Mouse (Mus musculus): ENCODE data around the gene Amz1. TPM values are rescaled to one million over a fixed set of nuclear protein-coding genes. Genes with fewer than 3 reads are reported as not detected.
A peak's percentile ranks its signal among the peaks of the same experiment; 100 is the strongest.

Amz1 gene
- polyA plus RNA-seq, 1 experiment = 9.3 TPM

- TF ChIP-seq POLR2A (IDR thresholded peaks at IDR 0.05; ENCODE audit: extremely low read depth, insufficient read depth, low read length) = no peak
- no peak for TF ChIP-seq CTCF (IDR thresholded peaks at IDR 0.05; ENCODE audit: extremely low read depth, insufficient read depth, low read length)
- peaks cover 2% of the 10 kb centered on the region; the same call in 1 of the 2 replicates for H3K4me1 ChIP-seq (ENCODE audit: control insufficient read depth, insufficient read depth, low read length)
- H3K27ac ChIP-seq (ENCODE audit: insufficient read depth, low read length) = no peak overlapping the region
- H3K4me3 ChIP-seq (ENCODE audit: insufficient read depth, low read length) = no peak overlapping the region
Observed at GRCm38 (mm10) chr5:140753223-140753622, 29.3 kb downstream of the Amz1 start.

DNA sequence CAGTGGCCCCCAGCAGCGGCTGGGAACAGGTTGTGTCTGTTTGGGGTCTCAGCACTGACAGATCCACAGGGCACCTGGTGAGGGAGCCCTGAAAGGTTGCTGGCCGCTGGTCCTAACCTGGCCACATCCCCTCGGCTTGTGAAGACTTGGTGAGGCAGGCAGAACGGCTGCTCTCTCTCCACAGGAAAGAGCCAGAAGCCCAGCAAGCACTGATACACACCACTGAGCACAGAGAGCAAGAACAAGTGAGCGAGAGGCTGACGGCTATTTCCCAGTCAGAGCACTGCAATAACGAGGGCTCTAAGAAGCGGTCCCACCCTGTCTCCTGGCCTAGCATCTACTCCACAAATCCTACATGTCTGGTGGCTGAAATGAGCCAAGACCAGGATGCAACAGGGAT lies 34.9 kb downstream of the Amz1 start:
- H3K4me1 ChIP-seq (ENCODE audit: control insufficient read depth, insufficient read depth, low read length) = peaks cover 2% of the 10 kb centered on the region; the same call in 1 of the 2 replicates
- H3K27ac ChIP-seq (ENCODE audit: insufficient read depth, low read length) = no peak overlapping the region
- TF ChIP-seq POLR2A (IDR thresholded peaks at IDR 0.05; ENCODE audit: extremely low read depth, insufficient read depth, low read length) = no peak
- TF ChIP-seq CTCF (IDR thresholded peaks at IDR 0.05; ENCODE audit: extremely low read depth, insufficient read depth, low read length) = no peak
- no peak overlapping the region for H3K4me3 ChIP-seq (ENCODE audit: insufficient read depth, low read length)

DNA sequence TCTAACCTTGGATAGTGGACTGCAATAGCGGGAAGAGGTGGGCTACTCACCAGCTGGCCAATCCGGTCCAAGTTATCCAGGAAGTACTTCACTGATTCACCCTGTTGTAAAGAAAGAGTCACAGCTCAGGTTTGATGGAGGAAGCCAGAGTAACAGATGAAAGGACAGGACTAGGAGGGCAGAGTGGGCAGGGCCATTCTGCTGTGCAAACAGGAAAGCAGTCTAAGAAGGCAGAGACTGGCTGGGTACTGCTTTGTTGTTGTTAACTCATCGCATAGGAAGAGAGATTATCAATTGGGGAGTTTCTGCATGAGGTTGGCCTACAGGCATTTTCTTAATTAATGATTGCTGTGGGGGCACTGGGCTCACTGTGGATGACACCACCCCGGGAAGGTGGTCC lies 38.6 kb downstream of the Amz1 start:
- H3K4me3 ChIP-seq (ENCODE audit: insufficient read depth, low read length) = no peak overlapping the region
- H3K4me1 ChIP-seq (ENCODE audit: control insufficient read depth, insufficient read depth, low read length) = no peaks in the 10 kb centered on the region; the same call in 1 of the 2 replicates
- H3K27ac ChIP-seq (ENCODE audit: insufficient read depth, low read length) = no peak overlapping the region
- no peak for TF ChIP-seq POLR2A (IDR thresholded peaks at IDR 0.05; ENCODE audit: extremely low read depth, insufficient read depth, low read length)
- TF ChIP-seq CTCF (IDR thresholded peaks at IDR 0.05; ENCODE audit: extremely low read depth, insufficient read depth, low read length) = no peak

DNA sequence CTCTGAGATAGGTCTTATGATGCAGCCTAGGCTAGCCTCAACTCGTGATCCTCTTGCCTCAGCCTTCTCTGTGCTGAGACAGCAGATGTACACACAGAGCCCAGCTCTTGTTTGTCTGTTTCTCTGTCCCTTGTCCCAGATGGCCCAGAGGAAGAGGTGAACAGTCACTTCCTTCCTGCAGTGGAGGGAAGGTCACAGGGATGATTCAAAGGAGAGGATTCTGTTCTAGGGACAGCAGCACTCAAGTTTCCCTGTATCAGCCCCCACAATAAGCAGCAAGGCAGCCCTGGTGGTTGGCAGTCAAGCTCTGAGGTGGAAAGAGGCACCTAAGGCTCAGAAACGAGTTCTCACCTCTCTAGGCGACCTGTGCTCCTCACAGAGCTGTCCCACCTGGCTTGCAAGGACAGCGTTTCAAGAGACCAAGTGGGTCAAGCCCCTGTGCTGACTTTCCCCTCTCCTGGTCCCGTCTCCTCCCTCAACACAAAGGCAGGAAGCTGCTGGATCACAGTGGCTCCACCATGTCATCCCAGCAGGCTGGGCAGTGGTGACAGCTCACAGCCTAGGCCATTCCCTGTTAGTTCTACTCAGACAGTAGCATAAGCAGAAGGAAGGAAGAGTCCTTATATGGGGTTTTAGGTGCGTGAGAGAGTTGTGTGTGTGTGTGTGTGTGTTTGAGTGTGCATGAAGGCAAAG lies 41.1 kb downstream of the Amz1 start:
- Histone ChIP-seq H3K27ac (ENCODE audit: insufficient read depth, low read length) (0 out of 2 replicates have a peak overlapping the region, but pooled peaks have one; percentile 26), H3K4me1 (ENCODE audit: control insufficient read depth, insufficient read depth, low read length) (peaks cover 7% of the 10 kb centered on the region), H3K4me3 (ENCODE audit: insufficient read depth, low read length) (no peak overlapping the region)
- TF ChIP-seq CTCF (IDR thresholded peaks at IDR 0.05; ENCODE audit: extremely low read depth, insufficient read depth, low read length) (no peak), POLR2A (IDR thresholded peaks at IDR 0.05; ENCODE audit: extremely low read depth, insufficient read depth, low read length) (no peak)

- Histone ChIP-seq H3K4me3 (ENCODE audit: insufficient read depth, low read length) (no peak overlapping the region), H3K4me1 (ENCODE audit: control insufficient read depth, insufficient read depth, low read length) (peaks cover 7% of the 10 kb centered on the region), H3K27ac (ENCODE audit: insufficient read depth, low read length) (0 out of 2 replicates have a peak overlapping the region, but pooled peaks have one; percentile 90)
- TF ChIP-seq CTCF (IDR thresholded peaks at IDR 0.05; ENCODE audit: extremely low read depth, insufficient read depth, low read length) (no peak), POLR2A (IDR thresholded peaks at IDR 0.05; ENCODE audit: extremely low read depth, insufficient read depth, low read length) (no peak)
Observed at GRCm38 (mm10) chr5:140766566-140766965, 42.6 kb downstream of the Amz1 start.

- peaks cover 7% of the 10 kb centered on the region for H3K4me1 ChIP-seq (ENCODE audit: control insufficient read depth, insufficient read depth, low read length)
- TF ChIP-seq CTCF (IDR thresholded peaks at IDR 0.05; ENCODE audit: extremely low read depth, insufficient read depth, low read length) = no peak
- no peak for TF ChIP-seq POLR2A (IDR thresholded peaks at IDR 0.05; ENCODE audit: extremely low read depth, insufficient read depth, low read length)
- peak overlapping the region; percentile 90 for H3K27ac ChIP-seq (ENCODE audit: insufficient read depth, low read length)
- H3K4me3 ChIP-seq (ENCODE audit: insufficient read depth, low read length) = no peak overlapping the region
Observed at GRCm38 (mm10) chr5:140767704-140768141, 43.8 kb downstream of the Amz1 start.

- Histone ChIP-seq H3K27ac (ENCODE audit: insufficient read depth, low read length) (peak overlapping the region; percentile 90), H3K4me1 (ENCODE audit: control insufficient read depth, insufficient read depth, low read length) (peaks cover 7% of the 10 kb centered on the region), H3K4me3 (ENCODE audit: insufficient read depth, low read length) (no peak overlapping the region)
- TF ChIP-seq CTCF (IDR thresholded peaks at IDR 0.05; ENCODE audit: extremely low read depth, insufficient read depth, low read length) (no peak), POLR2A (IDR thresholded peaks at IDR 0.05; ENCODE audit: extremely low read depth, insufficient read depth, low read length) (no peak)
Observed at GRCm38 (mm10) chr5:140768333-140768732, 44.4 kb downstream of the Amz1 start.

GRCm38 (mm10) chr5:140771612-140772011 lies 47.7 kb downstream of the Amz1 start:
- peaks cover 7% of the 10 kb centered on the region for H3K4me1 ChIP-seq (ENCODE audit: control insufficient read depth, insufficient read depth, low read length)
- peak overlapping the region; percentile 69; the same call in 1 of the 2 replicates for H3K27ac ChIP-seq (ENCODE audit: insufficient read depth, low read length)
- H3K4me3 ChIP-seq (ENCODE audit: insufficient read depth, low read length) = no peak overlapping the region
- no peak for TF ChIP-seq CTCF (IDR thresholded peaks at IDR 0.05; ENCODE audit: extremely low read depth, insufficient read depth, low read length)
- no peak for TF ChIP-seq POLR2A (IDR thresholded peaks at IDR 0.05; ENCODE audit: extremely low read depth, insufficient read depth, low read length)

DNA sequence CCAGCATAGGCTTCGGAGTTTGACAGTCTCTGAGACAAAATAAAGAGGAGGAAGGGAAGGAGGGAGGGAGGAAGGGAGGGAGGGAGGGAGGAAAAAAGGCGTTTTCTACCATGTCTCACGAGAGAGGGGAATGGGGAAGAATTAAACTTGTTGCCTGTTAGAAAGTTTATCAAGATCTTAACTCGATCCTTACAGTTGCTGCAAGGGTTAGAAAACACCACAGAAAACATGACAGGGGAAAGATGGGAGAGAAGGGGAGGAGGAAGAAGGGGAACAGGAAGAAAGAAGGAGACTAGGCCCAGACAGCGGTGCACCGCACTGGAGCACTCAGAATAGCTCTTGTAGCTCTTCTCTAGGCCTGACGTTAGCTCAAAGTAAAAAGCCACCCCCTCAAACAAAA lies 48.2 kb downstream of the Amz1 start:
- H3K27ac ChIP-seq (ENCODE audit: insufficient read depth, low read length) = peak overlapping the region; percentile 69; the same call in 1 of the 2 replicates

GRCm38 (mm10) chr5:140775111-140775510 lies 51.2 kb downstream of the Amz1 start:
- H3K4me1 ChIP-seq (ENCODE audit: control insufficient read depth, insufficient read depth, low read length) = no peaks in the 10 kb centered on the region
- no peak overlapping the region for H3K4me3 ChIP-seq (ENCODE audit: insufficient read depth, low read length)
- TF ChIP-seq CTCF (IDR thresholded peaks at IDR 0.05; ENCODE audit: extremely low read depth, insufficient read depth, low read length) (no peak), POLR2A (IDR thresholded peaks at IDR 0.05; ENCODE audit: extremely low read depth, insufficient read depth, low read length) (no peak)
- H3K27ac ChIP-seq (ENCODE audit: insufficient read depth, low read length) = no peak overlapping the region

More for the DNA sequence above, 48.2 kb downstream of the Amz1 start:
- Histone ChIP-seq H3K4me1 (ENCODE audit: control insufficient read depth, insufficient read depth, low read length) (peaks cover 7% of the 10 kb centered on the region), H3K4me3 (ENCODE audit: insufficient read depth, low read length) (no peak overlapping the region)
- no peak for TF ChIP-seq CTCF (IDR thresholded peaks at IDR 0.05; ENCODE audit: extremely low read depth, insufficient read depth, low read length)
- TF ChIP-seq POLR2A (IDR thresholded peaks at IDR 0.05; ENCODE audit: extremely low read depth, insufficient read depth, low read length) = no peak

Measured in cortical plate, adult 2 months (tissue).